Mouse (Mus musculus): ENCODE data around the gene Lgals2. TPM values are rescaled to one million over a fixed set of nuclear protein-coding genes. Genes with fewer than 3 reads are reported as not detected.

The Lgals2 gene
- polyA plus RNA-seq, 1 experiment = 0.35 TPM

DNA sequence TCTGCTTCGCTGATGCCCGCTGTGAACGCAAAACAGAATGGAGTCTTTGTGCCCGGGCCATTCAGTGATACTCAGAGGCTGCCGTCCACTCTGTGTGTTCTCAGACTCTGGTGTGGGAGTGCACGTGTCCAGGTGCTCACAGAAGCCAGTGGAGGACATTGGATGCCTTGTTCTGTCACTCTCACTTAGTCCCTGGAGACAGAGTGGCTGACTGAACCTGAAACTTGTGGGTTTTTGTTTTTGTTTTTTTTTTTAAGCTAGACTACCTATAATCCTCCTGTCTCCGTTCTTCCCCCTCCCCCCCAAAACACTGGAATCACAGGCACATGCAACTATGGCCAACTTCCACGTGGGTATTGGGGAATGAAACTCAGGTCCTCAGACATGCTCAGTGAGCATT, 9.0 kb downstream of the Lgals2 start:
- TF ChIP-seq POLR2A (IDR thresholded peaks at IDR 0.05; ENCODE audit: extremely low read depth, insufficient read depth, low read length) (no peak), CTCF (IDR thresholded peaks at IDR 0.05; ENCODE audit: extremely low read depth, insufficient read depth, low read length) (no peak)

DNA sequence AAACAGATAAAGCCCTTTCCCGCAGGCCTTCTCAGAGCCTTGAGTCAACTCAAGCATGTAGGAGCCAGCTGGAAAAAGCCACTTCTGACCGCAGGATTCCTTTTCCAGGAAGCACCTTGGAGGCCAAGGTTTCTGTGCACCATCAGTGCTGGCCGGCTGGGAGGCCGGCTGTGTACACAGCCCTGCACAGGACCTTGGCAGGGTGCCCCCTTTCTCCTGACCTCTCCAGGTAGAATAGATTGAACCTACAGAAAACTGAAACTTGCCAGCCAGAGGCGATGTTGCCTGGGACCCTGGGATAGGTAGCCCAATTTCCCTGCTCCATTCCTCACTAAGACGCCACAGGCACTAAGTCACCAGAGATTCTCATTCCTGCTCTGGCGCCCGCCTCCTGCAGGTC, 9.5 kb downstream of the Lgals2 start:
- TF ChIP-seq POLR2A (IDR thresholded peaks at IDR 0.05; ENCODE audit: extremely low read depth, insufficient read depth, low read length) (no peak), CTCF (IDR thresholded peaks at IDR 0.05; ENCODE audit: extremely low read depth, insufficient read depth, low read length) (no peak)
- Histone ChIP-seq H3K4me1 (ENCODE audit: control insufficient read depth, insufficient read depth, low read length) (no peaks in the 10 kb centered on the region), H3K4me3 (ENCODE audit: insufficient read depth, low read length) (no peak overlapping the region), H3K27ac (ENCODE audit: insufficient read depth, low read length) (peak overlapping the region; percentile 37; the same call in 1 of the 2 replicates)

More for the DNA sequence above, 9.0 kb downstream of the Lgals2 start:
- no peaks in the 10 kb centered on the region for H3K4me1 ChIP-seq (ENCODE audit: control insufficient read depth, insufficient read depth, low read length)
- H3K4me3 ChIP-seq (ENCODE audit: insufficient read depth, low read length) = no peak overlapping the region
- no peak overlapping the region; the same call in 1 of the 2 replicates for H3K27ac ChIP-seq (ENCODE audit: insufficient read depth, low read length)

DNA sequence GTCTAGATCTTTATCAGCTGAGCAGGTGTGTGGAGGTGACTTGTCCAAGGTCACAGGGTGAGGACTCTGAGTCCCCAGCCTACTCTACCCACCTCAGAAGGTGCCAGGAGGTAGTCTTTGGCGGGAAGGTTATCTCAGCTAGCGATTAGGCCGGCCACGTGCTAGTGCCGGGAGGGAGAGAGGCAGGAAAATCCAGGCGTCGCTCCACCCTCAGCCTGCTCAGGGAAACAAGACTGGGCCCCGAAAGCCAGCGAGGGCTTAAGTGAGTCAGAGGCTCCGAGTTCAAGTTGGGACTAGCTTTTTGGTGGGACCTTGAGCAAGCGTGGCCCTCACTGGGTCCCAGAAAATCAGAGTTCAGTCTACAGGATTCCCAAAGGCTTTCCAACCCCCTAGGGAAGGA, 10.0 kb downstream of the Lgals2 start:
- Histone ChIP-seq H3K4me3 (ENCODE audit: insufficient read depth, low read length) (0 out of 2 replicates have a peak overlapping the region, but pooled peaks have one; percentile 4), H3K4me1 (ENCODE audit: control insufficient read depth, insufficient read depth, low read length) (no peaks in the 10 kb centered on the region), H3K27ac (ENCODE audit: insufficient read depth, low read length) (peak overlapping the region; percentile 79)
- TF ChIP-seq CTCF (IDR thresholded peaks at IDR 0.05; ENCODE audit: extremely low read depth, insufficient read depth, low read length) (no peak), POLR2A (IDR thresholded peaks at IDR 0.05; ENCODE audit: extremely low read depth, insufficient read depth, low read length) (no peak)

DNA sequence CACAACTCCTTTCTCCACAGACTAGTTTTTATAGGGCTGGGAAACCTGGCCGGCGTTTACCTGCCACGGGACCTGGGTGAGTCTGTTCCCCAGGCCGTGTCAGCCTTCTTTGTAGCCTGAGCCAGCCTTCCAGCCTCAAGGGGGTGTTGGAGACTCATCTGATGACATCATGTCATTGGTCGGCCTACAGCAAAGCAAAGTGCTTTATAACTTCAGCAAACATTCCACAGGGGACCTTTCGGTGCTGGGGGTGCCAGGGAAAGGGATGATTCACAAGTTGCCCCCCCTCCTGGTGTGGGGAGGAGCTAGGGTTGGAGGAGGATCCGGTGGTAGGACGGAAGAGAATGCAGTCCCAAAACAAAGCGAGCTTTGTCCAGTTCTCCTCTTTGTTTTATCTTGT, 10.5 kb downstream of the Lgals2 start:
- TF ChIP-seq CTCF (IDR thresholded peaks at IDR 0.05; ENCODE audit: extremely low read depth, insufficient read depth, low read length) = no peak
- TF ChIP-seq POLR2A (IDR thresholded peaks at IDR 0.05; ENCODE audit: extremely low read depth, insufficient read depth, low read length) = no peak

DNA sequence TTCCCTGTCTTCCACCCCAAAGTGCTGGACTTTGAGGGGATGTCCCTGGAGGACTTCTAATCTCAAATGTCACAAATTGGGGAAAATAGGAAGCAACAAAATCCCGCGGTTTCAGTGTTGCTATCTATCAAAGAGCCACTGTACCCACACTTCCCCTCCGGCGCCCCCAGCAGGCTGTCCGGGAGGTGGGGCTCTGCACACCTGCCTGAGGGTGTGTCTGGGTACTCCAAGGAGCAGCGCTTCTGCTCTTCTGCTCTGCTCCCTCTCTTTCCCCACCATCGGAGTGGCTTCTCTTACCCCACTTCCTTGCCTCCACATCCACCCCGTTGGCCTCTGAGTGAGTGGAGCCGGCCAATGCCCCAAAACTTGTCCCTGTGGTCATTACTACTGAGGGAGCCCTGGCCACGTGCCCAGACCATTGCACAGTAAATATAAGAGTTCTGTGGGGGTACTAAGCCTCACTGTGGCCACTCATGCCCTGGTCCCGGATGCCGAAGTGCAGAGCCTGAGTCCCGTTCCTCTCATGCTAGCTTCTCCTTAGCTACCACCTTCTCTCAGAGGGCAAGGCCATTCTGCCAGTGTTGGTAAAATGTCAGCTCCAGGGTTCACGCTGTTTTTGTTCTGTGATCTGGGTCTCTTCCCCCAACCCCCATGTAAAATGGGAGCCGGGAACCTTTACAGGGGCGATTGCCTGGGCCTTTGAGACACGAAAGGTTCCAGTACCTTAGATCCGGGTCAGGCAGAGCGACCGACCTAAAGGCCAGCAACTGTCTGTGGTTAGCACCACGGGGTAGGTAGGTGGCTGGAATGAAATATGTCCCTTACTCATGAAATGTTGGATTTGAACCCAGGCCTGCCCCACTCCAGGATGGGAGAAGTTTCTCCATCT, 11.5 kb downstream of the Lgals2 start:
- Histone ChIP-seq H3K4me3 (ENCODE audit: insufficient read depth, low read length) (peak overlapping the region; percentile 53), H3K27ac (ENCODE audit: insufficient read depth, low read length) (peak overlapping the region; percentile 99), H3K4me1 (ENCODE audit: control insufficient read depth, insufficient read depth, low read length) (no peaks in the 10 kb centered on the region)
- TF ChIP-seq POLR2A (IDR thresholded peaks at IDR 0.05; ENCODE audit: extremely low read depth, insufficient read depth, low read length) = no peak
- TF ChIP-seq CTCF (IDR thresholded peaks at IDR 0.05; ENCODE audit: extremely low read depth, insufficient read depth, low read length) = no peak

More for the DNA sequence above, 10.5 kb downstream of the Lgals2 start:
- H3K4me1 ChIP-seq (ENCODE audit: control insufficient read depth, insufficient read depth, low read length) = no peaks in the 10 kb centered on the region
- H3K27ac ChIP-seq (ENCODE audit: insufficient read depth, low read length) = peak overlapping the region; percentile 39
- H3K4me3 ChIP-seq (ENCODE audit: insufficient read depth, low read length) = 0 out of 2 replicates have a peak overlapping the region, but pooled peaks have one; percentile 4

DNA sequence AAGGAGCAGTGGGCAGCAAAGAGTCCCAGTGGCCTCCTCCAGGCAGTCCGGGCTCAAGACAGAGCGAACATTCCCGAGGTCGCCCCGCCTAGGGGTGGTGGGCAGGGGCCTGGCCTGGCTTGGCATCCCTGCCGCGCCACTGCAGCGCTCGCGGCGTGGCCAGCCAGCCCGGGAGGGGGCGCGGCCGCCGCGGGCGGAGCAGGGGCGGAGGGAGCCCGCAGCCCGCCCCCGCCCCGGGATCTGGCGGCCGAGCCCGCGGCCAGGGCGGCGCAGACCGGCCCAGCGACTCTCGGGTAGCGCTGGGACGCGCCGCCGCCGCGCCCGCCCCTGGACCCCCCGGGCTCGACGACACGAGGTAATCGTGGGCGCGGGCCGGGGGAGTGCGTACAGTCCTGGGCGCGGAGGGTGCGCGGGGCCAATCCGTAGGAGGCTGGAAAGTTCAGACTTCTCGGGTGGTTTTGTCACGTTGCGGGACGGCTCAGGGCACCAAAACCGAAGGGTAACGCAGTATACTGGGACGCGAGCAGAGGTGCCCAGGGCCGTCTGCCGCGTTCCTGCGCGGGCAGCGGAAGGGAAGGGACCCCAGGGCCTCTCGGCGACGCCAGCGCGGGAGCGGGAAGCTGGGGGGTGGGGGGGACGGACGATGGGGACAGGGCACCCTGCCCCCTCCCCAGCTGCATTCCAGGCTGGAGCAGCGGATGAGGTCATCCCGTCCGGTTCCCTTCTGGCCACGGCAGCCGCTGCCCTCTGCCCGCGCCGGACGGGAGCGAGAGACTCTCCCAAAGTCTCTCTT, 12.8 kb downstream of the Lgals2 start, which contains the start of gene Cdc42ep1:
Cdc42ep1 (plus strand) TSS at position 254 of the 793 bp plus-strand sequence.
- no peak for TF ChIP-seq CTCF (IDR thresholded peaks at IDR 0.05; ENCODE audit: extremely low read depth, insufficient read depth, low read length)
- no peak for TF ChIP-seq POLR2A (IDR thresholded peaks at IDR 0.05; ENCODE audit: extremely low read depth, insufficient read depth, low read length)
- no peaks in the 10 kb centered on the region for H3K4me1 ChIP-seq (ENCODE audit: control insufficient read depth, insufficient read depth, low read length)
- peak within 1 kb of the TSS; percentile 53 for H3K4me3 ChIP-seq (ENCODE audit: insufficient read depth, low read length)
- peak within 1 kb of the TSS; percentile 99 for H3K27ac ChIP-seq (ENCODE audit: insufficient read depth, low read length)

DNA sequence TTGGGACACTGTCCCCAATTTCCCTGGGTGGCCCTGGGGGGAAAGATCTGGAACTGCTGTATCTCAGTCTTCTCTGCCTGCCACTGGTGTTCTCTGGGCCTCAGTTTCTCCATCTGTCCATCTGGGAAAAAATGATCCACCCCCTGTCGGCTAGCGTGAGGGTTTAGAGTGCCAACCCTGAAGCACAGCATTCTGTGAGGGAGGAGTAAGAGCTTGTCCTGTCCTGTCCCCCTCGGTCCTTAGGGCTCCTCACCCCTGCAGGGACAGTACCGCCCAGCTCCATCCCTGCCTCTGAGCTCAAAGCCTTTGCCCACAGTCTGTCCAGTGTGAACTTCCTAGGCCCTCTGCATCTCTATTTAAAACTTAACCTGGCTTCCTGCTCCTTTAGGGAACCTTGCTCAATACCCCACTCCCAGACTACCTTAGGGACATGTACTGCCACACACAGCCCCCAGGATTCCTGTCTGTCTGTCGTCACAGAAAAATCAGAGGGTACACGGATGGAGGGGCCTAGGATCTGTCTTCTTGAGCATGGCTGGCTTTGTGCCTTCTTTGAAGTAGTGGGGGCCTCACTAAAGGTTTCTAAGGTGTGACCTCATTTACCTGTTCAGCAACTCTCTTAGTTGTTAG, 14.1 kb downstream of the Lgals2 start:
- H3K4me1 ChIP-seq (ENCODE audit: control insufficient read depth, insufficient read depth, low read length) = no peaks in the 10 kb centered on the region
- TF ChIP-seq CTCF (IDR thresholded peaks at IDR 0.05; ENCODE audit: extremely low read depth, insufficient read depth, low read length) (no peak), POLR2A (IDR thresholded peaks at IDR 0.05; ENCODE audit: extremely low read depth, insufficient read depth, low read length) (no peak)
- no peak overlapping the region for H3K27ac ChIP-seq (ENCODE audit: insufficient read depth, low read length)
- H3K4me3 ChIP-seq (ENCODE audit: insufficient read depth, low read length) = no peak overlapping the region

DNA sequence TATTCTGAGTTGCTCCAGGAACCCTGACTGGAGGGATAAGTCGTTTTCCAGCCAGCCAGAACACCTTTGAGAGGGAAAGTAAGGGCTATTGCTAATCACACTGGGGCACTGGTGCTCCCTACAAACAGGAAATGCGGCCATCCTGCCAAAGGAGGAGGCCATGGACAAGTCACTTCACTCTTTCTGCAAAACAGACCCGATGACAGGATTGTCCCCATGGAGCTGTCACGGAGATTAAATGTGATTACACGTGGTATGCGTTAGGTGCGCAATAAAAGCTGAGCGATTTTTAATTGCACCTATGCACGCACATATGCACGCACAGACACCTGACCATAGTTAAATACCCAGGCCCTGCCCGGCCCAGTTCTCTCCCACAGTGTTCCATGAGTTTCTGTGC, 14.6 kb downstream of the Lgals2 start:
- Histone ChIP-seq H3K27ac (ENCODE audit: insufficient read depth, low read length) (no peak overlapping the region), H3K4me1 (ENCODE audit: control insufficient read depth, insufficient read depth, low read length) (no peaks in the 10 kb centered on the region), H3K4me3 (ENCODE audit: insufficient read depth, low read length) (no peak overlapping the region)
- TF ChIP-seq POLR2A (IDR thresholded peaks at IDR 0.05; ENCODE audit: extremely low read depth, insufficient read depth, low read length) = no peak
- TF ChIP-seq CTCF (IDR thresholded peaks at IDR 0.05; ENCODE audit: extremely low read depth, insufficient read depth, low read length) = no peak

DNA sequence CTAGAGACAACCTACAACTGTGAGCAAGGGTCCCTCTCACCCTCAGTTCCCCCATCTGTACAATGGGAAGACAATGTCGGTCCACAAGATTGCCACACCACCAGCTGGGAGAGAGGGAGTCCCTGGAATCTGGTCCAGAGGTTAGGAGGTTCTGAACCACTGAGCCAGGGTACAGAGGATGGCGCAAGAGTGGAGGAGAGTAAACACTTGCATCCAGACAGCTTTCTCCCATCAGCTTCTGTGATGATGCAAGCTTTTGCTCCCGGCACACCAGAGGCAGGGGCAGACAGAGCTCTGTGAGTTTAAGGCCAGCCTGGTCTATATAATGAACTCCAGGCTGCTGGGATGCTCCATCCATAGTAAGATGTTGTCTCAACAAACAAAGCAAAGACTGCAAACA, 15.1 kb downstream of the Lgals2 start:
- TF ChIP-seq POLR2A (IDR thresholded peaks at IDR 0.05; ENCODE audit: extremely low read depth, insufficient read depth, low read length) (no peak), CTCF (IDR thresholded peaks at IDR 0.05; ENCODE audit: extremely low read depth, insufficient read depth, low read length) (no peak)
- Histone ChIP-seq H3K27ac (ENCODE audit: insufficient read depth, low read length) (no peak overlapping the region), H3K4me1 (ENCODE audit: control insufficient read depth, insufficient read depth, low read length) (0 out of 2 replicates have a peak, but pooled peaks cover under 1% of the 10 kb centered on the region), H3K4me3 (ENCODE audit: insufficient read depth, low read length) (no peak overlapping the region)

Measured in cortical plate, adult 2 months (tissue).